ENCODE assay signal across 24 mouse cellular contexts in the genomic region with DNA sequence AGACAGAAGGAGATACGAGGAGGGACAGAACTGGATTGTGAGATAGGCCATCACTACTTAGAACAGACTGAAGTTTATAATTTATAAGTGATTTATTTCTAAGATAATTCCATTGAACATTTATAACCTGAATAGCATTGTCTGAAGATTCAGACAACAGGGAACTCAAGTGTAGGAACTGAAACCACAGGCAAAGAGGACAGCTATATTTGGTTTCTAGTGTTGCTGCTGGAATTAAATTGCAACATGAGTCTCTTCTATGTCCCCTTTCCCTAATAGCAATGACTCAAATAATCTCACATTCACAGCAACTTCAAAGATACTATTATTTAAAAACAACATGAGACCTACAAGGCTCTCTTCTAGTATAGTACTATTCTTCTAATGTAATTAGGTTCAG.
"Had no signal": no experiment of that assay in that cellular context is flagged by ENCODE, and none has a peak within 500 bp of the region (broad histone marks: within the 10 kb centered on the region; RNA-seq: fewer than 3 reads in every experiment).

No protein-coding gene starts in this region.

- H3K9me3 ChIP-seq: heart, embryonic 10.5 days; heart, embryonic 12.5 days; hindbrain, embryonic 13.5 days; hindbrain, embryonic 15.5 days; kidney, embryonic 15.5 days; limb, embryonic 13.5 days; limb, embryonic 15.5 days; liver, embryonic 12.5 days had no signal

- H3K4me2 ChIP-seq: heart, embryonic 12.5 days; hindbrain, embryonic 13.5 days; hindbrain, embryonic 15.5 days; kidney, embryonic 15.5 days; limb, embryonic 13.5 days; limb, embryonic 15.5 days; liver, embryonic 12.5 days had no signal

- H3K9ac ChIP-seq: heart, embryonic 12.5 days; hindbrain, embryonic 13.5 days; hindbrain, embryonic 15.5 days; kidney, embryonic 15.5 days; limb, embryonic 13.5 days; limb, embryonic 15.5 days; liver, embryonic 12.5 days; liver, embryonic 14.5 days had no signal

- H3K27ac ChIP-seq: heart, embryonic 10.5 days; hindbrain, embryonic 13.5 days; hindbrain, embryonic 15.5 days; hindbrain, postnatal 0 days; kidney, embryonic 15.5 days; kidney, postnatal 0 days; limb, embryonic 13.5 days; limb, embryonic 15.5 days; liver, embryonic 12.5 days; liver, embryonic 14.5 days had no signal

- H3K27me3 ChIP-seq: heart, embryonic 12.5 days; hindbrain, embryonic 13.5 days; hindbrain, embryonic 15.5 days; kidney, embryonic 15.5 days; limb, embryonic 13.5 days; limb, embryonic 15.5 days; liver, embryonic 12.5 days had no signal

- ATAC-seq: hindbrain, postnatal 0 days; intestine, embryonic 16.5 days; liver, embryonic 12.5 days had no signal

- H3K4me3 ChIP-seq: heart, embryonic 10.5 days; heart, embryonic 12.5 days; hindbrain, embryonic 13.5 days; hindbrain, embryonic 15.5 days; kidney, embryonic 15.5 days; limb, embryonic 13.5 days; limb, embryonic 15.5 days; liver, embryonic 12.5 days had no signal

- H3K4me1 ChIP-seq: heart, embryonic 10.5 days; hindbrain, embryonic 13.5 days; hindbrain, embryonic 15.5 days; kidney, embryonic 15.5 days; limb, embryonic 13.5 days; limb, embryonic 15.5 days; liver, embryonic 12.5 days had no signal

- DNase-seq: gastrocnemius, postnatal 14 days; gastrocnemius, postnatal 36 days; heart, adult 18-20 months; heart, postnatal 10 days; heart, postnatal 36 days; kidney, adult 11 months; kidney, adult 2 months; kidney, adult 9 months; kidney, postnatal 14 days; kidney, postnatal 36 days; layer of hippocampus, postnatal 36 days; left cerebral cortex, postnatal 4 days had no signal
